8 mouse cellular contexts compared by ENCODE assay signal in the genomic region with DNA sequence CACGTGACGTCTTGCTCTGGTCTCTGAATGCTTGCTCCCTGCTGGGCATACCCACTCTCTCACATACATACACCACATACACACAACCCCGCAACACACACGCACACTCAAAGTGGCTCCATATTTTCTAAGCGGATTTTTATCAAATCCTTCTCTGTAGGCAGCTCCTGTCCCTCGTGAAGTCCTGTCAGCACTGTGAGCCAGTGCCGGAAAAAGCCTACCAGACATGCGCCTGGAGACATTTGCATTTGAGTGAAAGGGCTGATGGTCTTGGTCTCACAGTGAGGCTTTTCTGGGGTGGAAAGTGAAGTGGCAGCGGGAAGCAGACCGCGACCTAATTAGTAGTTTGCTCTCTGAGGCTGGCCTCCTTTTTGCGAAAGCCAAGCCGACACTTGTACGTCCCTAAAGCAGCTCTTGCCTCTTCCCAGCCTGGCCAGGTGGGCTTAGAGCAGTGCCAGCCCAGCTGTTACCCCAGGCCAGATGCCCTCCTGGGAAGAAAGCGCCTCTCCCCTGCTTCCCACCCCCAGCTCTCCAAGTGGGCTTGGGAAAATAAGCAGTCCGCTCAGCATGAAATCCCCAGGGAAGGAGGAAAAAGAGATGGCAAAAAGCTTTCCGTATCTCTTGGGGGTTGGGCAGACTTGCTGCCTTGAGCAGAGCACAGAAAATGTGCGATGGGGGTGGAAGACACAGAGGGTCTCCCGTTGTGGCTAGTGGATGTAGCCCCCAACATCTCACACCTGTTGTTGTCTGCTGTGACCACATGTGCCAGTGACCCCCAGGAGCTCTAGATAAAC.
DNase-seq lines count a peak whose midpoint lies in the region; ATAC-seq and TF ChIP-seq lines count a peak whose summit lies in the region.

No protein-coding gene starts in this region.

- TF ChIP-seq EP300 in liver, embryonic 14.5 days (IDR thresholded peaks at IDR 0.05; ENCODE audit: low read depth), result no peak

- WGBS in heart, embryonic 11.5 days (ENCODE audit: insufficient replicate concordance), result 20% methylated on average over 19 of the region's 19 CpGs
- WGBS in liver, embryonic 14.5 days (ENCODE audit: insufficient replicate concordance), result 25% methylated on average over 19 of the region's 19 CpGs

- peak overlapping the region; percentile 64 for H3K4me2 ChIP-seq in heart, embryonic 11.5 days
- H3K4me2 ChIP-seq in liver, embryonic 14.5 days (ENCODE audit: low read depth), result 0 out of 2 replicates have a peak overlapping the region, but pooled peaks have one; percentile 2

- no peak for ATAC-seq in heart, embryonic 11.5 days (replicated peaks; ENCODE audit: insufficient number of reproducible peaks, low FRiP score, low TSS enrichment)
- ATAC-seq in liver, embryonic 14.5 days (ENCODE audit: insufficient read depth), result no peak

- H3K9me3 ChIP-seq in heart, embryonic 11.5 days (replicated peaks; ENCODE audit: control insufficient read depth, low read length), result no peaks in the 10 kb centered on the region
- H3K9me3 ChIP-seq in liver, embryonic 14.5 days (ENCODE audit: control insufficient read depth, low read length), result no peaks in the 10 kb centered on the region

- H3K27me3 ChIP-seq in heart, embryonic 11.5 days (ENCODE audit: control insufficient read depth, insufficient read depth, low read length), result no peaks in the 10 kb centered on the region
- no peaks in the 10 kb centered on the region for H3K27me3 ChIP-seq in liver, embryonic 14.5 days (ENCODE audit: control insufficient read depth, insufficient read depth, low read length)

- H3K4me1 ChIP-seq in heart, embryonic 11.5 days (ENCODE audit: control insufficient read depth, insufficient read depth, low read length), result no peaks in the 10 kb centered on the region
- no peaks in the 10 kb centered on the region for H3K4me1 ChIP-seq in liver, embryonic 14.5 days (replicated peaks; ENCODE audit: control insufficient read depth in 2 of 2, insufficient read depth in 2 of 2, low read length in 1 of 2)

- H3K27ac ChIP-seq in heart, embryonic 11.5 days (ENCODE audit: low read depth, low read length), result peak overlapping the region; percentile 22; the same call in 1 of the 2 replicates
- no peak overlapping the region for H3K27ac ChIP-seq in liver, embryonic 14.5 days

- TF ChIP-seq CTCF in liver, embryonic 14.5 days (IDR thresholded peaks at IDR 0.05; ENCODE audit: low read depth), result no peak

- peak overlapping the region; percentile 25 for H3K4me3 ChIP-seq in heart, embryonic 11.5 days (ENCODE audit: low read depth, low read length)
- H3K4me3 ChIP-seq in liver, embryonic 14.5 days (ENCODE audit: insufficient read depth in 1 of 2, low read depth in 2 of 2, low read length in 2 of 2), result no peak overlapping the region

- peak overlapping the region; percentile 66 for H3K9ac ChIP-seq in heart, embryonic 11.5 days (ENCODE audit: low read depth, low read length)
- H3K9ac ChIP-seq in liver, embryonic 14.5 days (replicated peaks), result no peak overlapping the region

- DNase-seq in heart, adult 11 months, result peak; percentile 91
- DNase-seq in heart, postnatal 25 days (ENCODE audit: low spot score), result no peak
- peak; percentile 56 for DNase-seq in embryo, embryonic 11 days
- peak; percentile 24 to 36 for DNase-seq in layer of hippocampus, adult 18-20 months (ENCODE audit: low spot score in 2 of 2)
- DNase-seq in liver, embryonic 14.5 days (ENCODE audit: low read depth in 3 of 3, low spot score in 3 of 3), result no peak
- peak; percentile 30 for DNase-seq in right cerebral cortex, postnatal 25 days
- DNase-seq in thymus, postnatal 10 days (ENCODE audit: low spot score in 2 of 2), result no peak

- H3K36me3 ChIP-seq in heart, embryonic 11.5 days (ENCODE audit: control insufficient read depth, insufficient read depth, low read length), result no peaks in the 10 kb centered on the region
- no peaks in the 10 kb centered on the region for H3K36me3 ChIP-seq in liver, embryonic 14.5 days (replicated peaks; ENCODE audit: control insufficient read depth, insufficient read depth, low read depth)

- intact Hi-C loops in heart, postnatal 25 days (cut with DNase I), result no loop called here

Comparison
In these comparisons a context has a peak if more than half of its experiments do, and no peak if none do; other contexts are left out.
1. DNase-seq: peak in heart, adult 11 months (single experiment), embryo, embryonic 11 days (single experiment), layer of hippocampus, adult 18-20 months (2 of 2) and right cerebral cortex, postnatal 25 days (single experiment); none in heart, postnatal 25 days (single experiment), liver, embryonic 14.5 days (0 of 3) and thymus, postnatal 10 days (0 of 2).